Mouse (Mus musculus) C2C12 (cell line): ENCODE measurements around the gene Cuedc2. TPM values are rescaled to one million over a fixed set of nuclear protein-coding genes. Genes with fewer than 3 reads are reported as not detected.

Experiments
- H3K27me3 ChIP-seq: one replicate; pipeline ENCODE4 v1.6.1; 2011; ENCODE audit not compliant: control insufficient read depth, insufficient read depth, insufficient read length
- H3K36me3 ChIP-seq: one replicate; pipeline ENCODE4 v1.6.1; 2011; ENCODE audit not compliant: control insufficient read depth, insufficient read depth
- H3K4me3 ChIP-seq: one replicate; pipeline ENCODE4 v1.5.1; 2011; ENCODE audit warnings: mild to moderate bottlenecking, control low read depth; ENCODE audit not compliant: poor library complexity, insufficient read depth, severe bottlenecking
- H3K79me2 ChIP-seq: one replicate; pipeline ENCODE4 v1.6.1; 2011; ENCODE audit not compliant: control insufficient read depth, insufficient read depth
- H3K79me3 ChIP-seq: one replicate; pipeline ENCODE4 v1.6.1; 2011; ENCODE audit warnings: low read depth, control low read depth
- H3ac ChIP-seq: one replicate; pipeline ENCODE3; 2011; ENCODE audit warnings: low read depth; ENCODE audit not compliant: control insufficient read depth, insufficient read length
- CEBPB ChIP-seq: IDR thresholded peaks from one replicate; pipeline ENCODE4 v1.6.1; 2011; ENCODE audit warnings: low read depth, mild to moderate bottlenecking, control low read depth, moderate library complexity
- CTCF ChIP-seq: IDR thresholded peaks from one replicate; pipeline ENCODE4 v1.5.1; 2011; ENCODE audit not compliant: control insufficient read depth, insufficient read depth, insufficient read length
- FOSL1 ChIP-seq: IDR thresholded peaks from one replicate; pipeline ENCODE4 v1.8.0; 2011; ENCODE audit warnings: mild to moderate bottlenecking, low read length; ENCODE audit not compliant: poor library complexity, insufficient read depth, severe bottlenecking
- MAX ChIP-seq: IDR thresholded peaks from one replicate; pipeline ENCODE4 v1.6.1; 2011; ENCODE audit warnings: mild to moderate bottlenecking, control low read depth
- MYOD1 ChIP-seq: IDR thresholded peaks from one replicate; pipeline ENCODE4 v1.6.1; 2011; ENCODE audit warnings: low read depth; ENCODE audit not compliant: control insufficient read depth, insufficient read length
- MYOG ChIP-seq: IDR thresholded peaks from one replicate; pipeline ENCODE4 v1.6.1; 2011; ENCODE audit not compliant: control insufficient read depth, insufficient read length; ENCODE audit errors: extremely low read depth
- USF1 ChIP-seq: IDR thresholded peaks from one replicate; pipeline ENCODE4 v1.6.1; 2011; ENCODE audit warnings: low read depth, mild to moderate bottlenecking, control low read depth, moderate library complexity
- long read RNA-seq, 2 experiments: library from polyadenylated mRNA; unstranded; transcript quantifications; one replicate each; pipeline ENCODE4 v2.0.0; 2019 to 2020
- polyA plus RNA-seq: library from polyadenylated mRNA; unstranded; fragments of >200 nt; fragmentation: generic; extraction: Trizol; gene quantifications from one replicate; pipeline ENCODE4 v1.2.1, GENCODE M21; 2012; ENCODE audit warnings: missing spikeins

Gene Cuedc2
- 161 TPM for polyA plus RNA-seq
- long read RNA-seq, experiment 1, transcript Cuedc2-204 (9 exons, 1,050 nt) = minor isoform, 8 of 156 reads
- long read RNA-seq, experiment 1, transcript Cuedc2-203 (9 exons, 1,790 nt) = minor isoform, 12 of 156 reads
- long read RNA-seq, experiment 1, transcript Cuedc2-211 (9 exons, 999 nt) = minor isoform, 6 of 156 reads
- long read RNA-seq, experiment 1, transcript Cuedc2-201 (9 exons, 1,833 nt) = major isoform, 44 of 156 reads
- long read RNA-seq, experiment 1, partial matches to known transcripts = 31 of 156 reads
- long read RNA-seq, experiment 1, other reads (novel, unspliced or antisense) = 48 of 156 reads
- long read RNA-seq, experiment 2, transcript Cuedc2-201 (9 exons, 1,833 nt) = major isoform, 18 of 71 reads
- long read RNA-seq, experiment 2, transcript Cuedc2-203 (9 exons, 1,790 nt) = minor isoform, 5 of 71 reads
- long read RNA-seq, experiment 2, transcript Cuedc2-206 (10 exons, 1,164 nt) = minor isoform, 7 of 71 reads
- long read RNA-seq, experiment 2, partial matches to known transcripts = 8 of 71 reads
- long read RNA-seq, experiment 2, other reads (novel, unspliced or antisense) = 26 of 71 reads

- Histone ChIP-seq H3K4me3 (peak within 1 kb of the TSS; percentile 64), H3ac (peak within 1 kb of the TSS; percentile 68), H3K27me3 (no peaks in the 10 kb centered on the region), H3K79me3 (no peaks in the 10 kb centered on the region), H3K36me3 (peaks cover 3% of the 10 kb centered on the region), H3K79me2 (peaks cover 13% of the 10 kb centered on the region)
- no peak for TF ChIP-seq MYOG
- no peak for TF ChIP-seq CTCF
- peak; percentile 60 for TF ChIP-seq MAX
- peak; percentile 79 for TF ChIP-seq USF1
- no peak for TF ChIP-seq MYOD1
- no peak for TF ChIP-seq CEBPB
- no peak for TF ChIP-seq FOSL1
Observed at GRCm38 (mm10) chr19:46338331-46338936, at the start of gene Cuedc2. TSS of gene Cuedc2 (minus strand) at chr19:46338702.

- H3K4me3 ChIP-seq = no peak overlapping the region
- no peaks in the 10 kb centered on the region for H3K27me3 ChIP-seq
- peaks cover 1% of the 10 kb centered on the region for H3K79me3 ChIP-seq
- TF ChIP-seq CEBPB (no peak), MYOG (no peak), MAX (no peak), CTCF (no peak)
- peaks cover 65% of the 10 kb centered on the region for H3K36me3 ChIP-seq
- no peak overlapping the region for H3ac ChIP-seq
- H3K79me2 ChIP-seq = peaks cover 5% of the 10 kb centered on the region
Observed at GRCm38 (mm10) chr19:46382275-46382674, 43.8 kb upstream of the Cuedc2 start.

GRCm38 (mm10) chr19:46375891-46376290 lies 37.4 kb upstream of the Cuedc2 start:
- no peak overlapping the region for H3K4me3 ChIP-seq
- TF ChIP-seq MYOG (no peak), USF1 (no peak), CEBPB (no peak), FOSL1 (no peak), CTCF (no peak), MYOD1 (no peak), MAX (no peak)
- H3K79me3 ChIP-seq = no peaks in the 10 kb centered on the region
- no peak overlapping the region for H3ac ChIP-seq
- H3K79me2 ChIP-seq = no peaks in the 10 kb centered on the region
- peaks cover 34% of the 10 kb centered on the region for H3K36me3 ChIP-seq
- H3K27me3 ChIP-seq = no peaks in the 10 kb centered on the region

- H3K79me2 ChIP-seq = no peaks in the 10 kb centered on the region
- H3K27me3 ChIP-seq = no peaks in the 10 kb centered on the region
- no peak overlapping the region for H3K4me3 ChIP-seq
- TF ChIP-seq CEBPB (no peak), USF1 (no peak), MYOD1 (no peak), CTCF (no peak), MYOG (no peak), MAX (no peak), FOSL1 (no peak)
- peaks cover 32% of the 10 kb centered on the region for H3K36me3 ChIP-seq
- no peaks in the 10 kb centered on the region for H3K79me3 ChIP-seq
- no peak overlapping the region for H3ac ChIP-seq
Observed at GRCm38 (mm10) chr19:46375489-46375888, 37.0 kb upstream of the Cuedc2 start.

- Histone ChIP-seq H3K27me3 (no peaks in the 10 kb centered on the region), H3K79me2 (no peaks in the 10 kb centered on the region), H3K4me3 (no peak overlapping the region), H3K79me3 (no peaks in the 10 kb centered on the region), H3ac (no peak overlapping the region), H3K36me3 (peaks cover 23% of the 10 kb centered on the region)
- no peak for TF ChIP-seq USF1
- no peak for TF ChIP-seq MYOD1
- TF ChIP-seq CTCF = no peak
- no peak for TF ChIP-seq FOSL1
- no peak for TF ChIP-seq MYOG
- TF ChIP-seq MAX = no peak
- TF ChIP-seq CEBPB = no peak
Observed at GRCm38 (mm10) chr19:46374477-46375088, 36.1 kb upstream of the Cuedc2 start.

- H3K4me3 ChIP-seq = no peak overlapping the region
Observed at GRCm38 (mm10) chr19:46369204-46369603, 30.7 kb upstream of the Cuedc2 start.

More at GRCm38 (mm10) chr19:46369204-46369603, 30.7 kb upstream of the Cuedc2 start:
- Histone ChIP-seq H3K27me3 (no peaks in the 10 kb centered on the region), H3K36me3 (no peaks in the 10 kb centered on the region), H3K79me2 (no peaks in the 10 kb centered on the region), H3ac (no peak overlapping the region), H3K79me3 (no peaks in the 10 kb centered on the region)
- no peak for TF ChIP-seq CEBPB
- TF ChIP-seq MYOD1 = no peak
- TF ChIP-seq MYOG = no peak
- TF ChIP-seq CTCF = peak; percentile 64
- no peak for TF ChIP-seq MAX
- no peak for TF ChIP-seq FOSL1
